Mouse (Mus musculus): Measurements from ENCODE around the gene Corin. TPM values are rescaled to one million over a fixed set of nuclear protein-coding genes. Genes with fewer than 3 reads are reported as not detected.

Corin gene
- total RNA-seq, 2 experiments from 2014 or later = not detected

- no peak for DNase-seq (ENCODE audit: extremely low spot score in 1 of 2, low spot score in 1 of 2)
These were observed 171.4 kb downstream of the Corin start for GRCm38 (mm10) chr5:72332901-72333300.

GRCm38 (mm10) chr5:72331217-72331616 lies 173.1 kb downstream of the Corin start:
- no peak for DNase-seq (ENCODE audit: extremely low spot score in 1 of 2, low spot score in 1 of 2)

- no peak for DNase-seq (ENCODE audit: extremely low spot score in 1 of 2, low spot score in 1 of 2)
These were observed 173.6 kb downstream of the Corin start for GRCm38 (mm10) chr5:72330648-72331047.

- no peak for DNase-seq (ENCODE audit: extremely low spot score in 1 of 2, low spot score in 1 of 2)
These were observed 174.8 kb downstream of the Corin start for GRCm38 (mm10) chr5:72329453-72329852.

GRCm38 (mm10) chr5:72315282-72315681 lies 189.0 kb downstream of the Corin start:
- no peak for DNase-seq (ENCODE audit: extremely low spot score in 1 of 2, low spot score in 1 of 2)

- DNase-seq (ENCODE audit: extremely low spot score in 1 of 2, low spot score in 1 of 2) = no peak
These were observed 205.7 kb downstream of the Corin start for GRCm38 (mm10) chr5:72298418-72299104.

GRCm38 (mm10) chr5:72285077-72285476 lies 219.2 kb downstream of the Corin start:
- no peak for DNase-seq (ENCODE audit: extremely low spot score in 1 of 2, low spot score in 1 of 2)

GRCm38 (mm10) chr5:72282907-72283306 lies 221.4 kb downstream of the Corin start:
- DNase-seq (ENCODE audit: extremely low spot score in 1 of 2, low spot score in 1 of 2) = no peak

- peak in 1 of 2 experiments; percentile 20 for DNase-seq (ENCODE audit: extremely low spot score in 1 of 2, low spot score in 1 of 2)
These were observed 234.6 kb downstream of the Corin start for GRCm38 (mm10) chr5:72269652-72270051.

- DNase-seq (ENCODE audit: extremely low spot score in 1 of 2, low spot score in 1 of 2) = no peak
These were observed 235.1 kb downstream of the Corin start for GRCm38 (mm10) chr5:72269204-72269603.

GRCm38 (mm10) chr5:72266955-72267535 lies 237.2 kb downstream of the Corin start:
- DNase-seq (ENCODE audit: extremely low spot score in 1 of 2, low spot score in 1 of 2) = no peak

GRCm38 (mm10) chr5:72264195-72264751 lies 240.0 kb downstream of the Corin start:
- no peak for DNase-seq (ENCODE audit: extremely low spot score in 1 of 2, low spot score in 1 of 2)

- no peak for DNase-seq (ENCODE audit: extremely low spot score in 1 of 2, low spot score in 1 of 2)
These were observed 242.4 kb downstream of the Corin start for GRCm38 (mm10) chr5:72261802-72262324.

GRCm38 (mm10) chr5:72259298-72259621 lies 245.0 kb downstream of the Corin start:
- no peak for DNase-seq (ENCODE audit: extremely low spot score in 1 of 2, low spot score in 1 of 2)

GRCm38 (mm10) chr5:72258409-72259297 lies 245.6 kb downstream of the Corin start:
- DNase-seq (ENCODE audit: extremely low spot score in 1 of 2, low spot score in 1 of 2) = no peak

- DNase-seq (ENCODE audit: extremely low spot score in 1 of 2, low spot score in 1 of 2) = no peak
These were observed 247.2 kb downstream of the Corin start for GRCm38 (mm10) chr5:72257084-72257483.

- DNase-seq (ENCODE audit: extremely low spot score in 1 of 2, low spot score in 1 of 2) = no peak
These were observed 249.3 kb downstream of the Corin start for GRCm38 (mm10) chr5:72254958-72255357.

- DNase-seq (ENCODE audit: extremely low spot score in 1 of 2, low spot score in 1 of 2) = no peak
These were observed 254.1 kb downstream of the Corin start for GRCm38 (mm10) chr5:72250180-72250579.
